Mouse (Mus musculus) forebrain, embryonic 16.5 days (tissue): ENCODE data around the gene Slc4a1. TPM values are rescaled to one million over a fixed set of nuclear protein-coding genes. Genes with fewer than 3 reads are reported as not detected.

Source experiments
- ATAC-seq: fragments of 200-750 bp; cut with Nextera tagmentation; 2 replicates; pipeline ENCODE4 v1.8.0; 2017; ENCODE audit warnings: mild to moderate bottlenecking, moderate library complexity
- H3K27ac ChIP-seq: fragments of 300-500 bp; sonication (generic); 2 replicates; pipeline ENCODE4 v1.5.1; 2014; ENCODE audit warnings: low read length, control low read depth
- H3K27me3 ChIP-seq: fragments of 300-500 bp; sonication (generic); replicated peaks from 2 replicates; pipeline ENCODE4 v1.6.1; 2014; ENCODE audit warnings: low read length; ENCODE audit not compliant: control insufficient read depth, insufficient read depth
- H3K36me3 ChIP-seq: fragments of 300-500 bp; sonication (generic); 2 replicates; pipeline ENCODE4 v1.6.1; 2014; ENCODE audit not compliant: control insufficient read depth, insufficient read depth
- H3K4me1 ChIP-seq: fragments of 300-500 bp; sonication (generic); replicated peaks from 2 replicates; pipeline ENCODE4 v1.6.1; 2014; ENCODE audit warnings: low read length; ENCODE audit not compliant: control insufficient read depth, insufficient read depth
- H3K4me2 ChIP-seq: fragments of 300-500 bp; sonication (generic); 2 replicates; pipeline ENCODE4 v1.6.1; 2014; ENCODE audit warnings: mild to moderate bottlenecking, low read length, control low read depth
- H3K4me3 ChIP-seq: fragments of 300-500 bp; sonication (generic); replicated peaks from 2 replicates; pipeline ENCODE4 v1.5.1; 2014; ENCODE audit warnings: mild to moderate bottlenecking, low read length, control low read depth
- H3K9ac ChIP-seq: fragments of 300-500 bp; sonication (generic); replicated peaks from 2 replicates; pipeline ENCODE4 v1.6.1; 2014; ENCODE audit warnings: low read depth, low read length, control low read depth
- H3K9me3 ChIP-seq: fragments of 300-500 bp; sonication (generic); 2 replicates; pipeline ENCODE4 v1.6.1; 2016; ENCODE audit warnings: low read length; ENCODE audit not compliant: control insufficient read depth
- WGBS: fragments of 180-500 bp; shearing (Covaris S2); extraction: QIAGEN DNeasy Blood & Tissue Kit; methylation state at CpG from one replicate; pipeline ENCODE4 v1.1.7; 2014; 5-methylcytosine and 5-hydroxymethylcytosine counted together
- polyA plus RNA-seq: library from polyadenylated mRNA; unstranded; fragments of >200 nt; fragmentation: Nextera tagmentation; extraction: Ambion mirVana; gene quantifications from 2 replicates; pipeline ENCODE4 v1.2.1, GENCODE M21; 2015

The Slc4a1 gene
- polyA plus RNA-seq, 1 experiment from 2014 or later, result 2.0 TPM

DNA sequence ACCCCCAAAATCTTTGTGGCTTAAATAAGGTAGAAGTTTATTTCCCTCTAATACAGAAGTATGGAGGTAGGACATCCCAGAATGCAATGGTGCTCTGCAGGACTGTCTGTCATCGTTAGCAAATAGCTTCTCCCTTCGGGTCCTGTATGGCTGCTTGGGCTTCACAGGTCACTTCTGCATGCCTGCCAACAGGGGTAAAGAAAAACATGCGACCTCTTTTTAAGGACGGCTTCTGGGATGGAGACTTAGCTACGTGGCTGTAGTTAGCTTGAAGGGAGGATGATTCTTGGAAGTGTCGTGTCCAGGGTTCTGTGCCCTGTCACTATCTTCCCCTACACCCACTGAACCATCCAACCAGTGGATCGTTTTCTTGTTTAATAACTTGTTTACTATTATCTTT is 4.3 kb upstream of the Slc4a1 start:
- no peak overlapping the region for H3K9ac ChIP-seq
- H3K27me3 ChIP-seq, result no peaks in the 10 kb centered on the region
- H3K27ac ChIP-seq, result no peak overlapping the region
- ATAC-seq, result no peak
- H3K4me1 ChIP-seq, result peaks cover 1% of the 10 kb centered on the region; the same call in 1 of the 2 replicates
- no peaks in the 10 kb centered on the region for H3K9me3 ChIP-seq
- H3K4me2 ChIP-seq, result no peak overlapping the region
- no peaks in the 10 kb centered on the region for H3K36me3 ChIP-seq
- WGBS, result 55% methylated on average over 7 of the region's 7 CpGs
- H3K4me3 ChIP-seq, result no peak overlapping the region

DNA sequence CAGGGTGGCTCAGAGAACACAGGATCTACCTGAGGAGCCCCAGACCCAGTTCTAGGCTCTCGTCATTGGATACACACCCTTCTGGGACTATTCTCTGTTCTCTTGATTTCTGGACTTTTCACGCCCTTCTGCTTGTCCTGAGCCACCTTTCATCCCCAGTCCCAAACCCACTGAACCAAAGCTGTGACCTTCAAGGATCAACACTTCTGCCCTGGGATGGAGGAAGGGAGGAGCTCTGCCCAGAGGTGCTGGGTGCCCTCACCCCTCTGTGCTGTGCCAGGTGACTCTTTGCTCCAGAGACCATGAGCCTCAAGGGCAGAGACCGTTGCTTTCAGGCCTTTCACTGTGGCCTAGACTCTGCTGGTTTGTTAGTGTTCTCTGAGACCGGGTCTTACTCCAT is 3.3 kb upstream of the Slc4a1 start:
- H3K4me2 ChIP-seq, result no peak overlapping the region
- ATAC-seq, result no peak
- no peaks in the 10 kb centered on the region for H3K4me1 ChIP-seq
- 85% methylated on average over 4 of the region's 4 CpGs for WGBS
- H3K4me3 ChIP-seq, result no peak overlapping the region
- H3K9me3 ChIP-seq, result no peaks in the 10 kb centered on the region
- H3K36me3 ChIP-seq, result no peaks in the 10 kb centered on the region
- H3K27ac ChIP-seq, result no peak overlapping the region
- no peaks in the 10 kb centered on the region for H3K27me3 ChIP-seq
- no peak overlapping the region for H3K9ac ChIP-seq

- WGBS, result 78% methylated on average over 5 of the region's 5 CpGs
These were observed 2.3 kb upstream of the Slc4a1 start for GRCm38 (mm10) chr11:102368347-102368746.

GRCm38 (mm10) chr11:102367504-102368280 is 1.7 kb upstream of the Slc4a1 start:
- Histone ChIP-seq H3K4me3 (no peak overlapping the region), H3K36me3 (no peaks in the 10 kb centered on the region), H3K27me3 (no peaks in the 10 kb centered on the region), H3K9ac (no peak overlapping the region), H3K4me1 (no peaks in the 10 kb centered on the region), H3K9me3 (no peaks in the 10 kb centered on the region), H3K27ac (no peak overlapping the region), H3K4me2 (no peak overlapping the region)
- WGBS, result 85% methylated on average over 9 of the region's 9 CpGs
- no peak for ATAC-seq

More at GRCm38 (mm10) chr11:102368347-102368746, 2.3 kb upstream of the Slc4a1 start:
- no peak overlapping the region for H3K9ac ChIP-seq
- H3K27me3 ChIP-seq, result no peaks in the 10 kb centered on the region
- no peaks in the 10 kb centered on the region for H3K4me1 ChIP-seq
- no peak for ATAC-seq
- H3K36me3 ChIP-seq, result no peaks in the 10 kb centered on the region
- no peak overlapping the region for H3K27ac ChIP-seq
- no peak overlapping the region for H3K4me3 ChIP-seq
- H3K4me2 ChIP-seq, result no peak overlapping the region
- H3K9me3 ChIP-seq, result no peaks in the 10 kb centered on the region

DNA sequence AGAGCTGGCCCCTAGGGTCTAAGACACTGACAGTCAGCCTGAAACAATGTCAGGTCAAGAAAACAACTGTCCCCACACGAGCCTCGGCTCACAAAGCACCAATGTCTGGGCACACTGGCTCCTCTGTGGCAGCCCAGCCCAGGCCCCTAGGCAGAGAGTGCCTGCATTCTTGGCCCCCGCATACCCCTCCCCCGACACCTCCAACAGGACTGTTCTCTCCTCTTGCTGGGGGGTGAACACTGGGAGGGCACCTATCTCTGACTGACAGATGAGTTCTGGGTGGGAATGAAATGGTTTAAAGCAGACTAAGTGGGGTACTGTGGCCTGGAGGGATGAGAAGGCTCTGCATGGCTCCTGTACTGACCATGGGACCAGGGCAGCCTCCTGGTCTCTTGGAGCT is 304 bp downstream of the Slc4a1 start:
- no peak overlapping the region for H3K4me3 ChIP-seq
- WGBS, result 55% methylated on average over 4 of the region's 4 CpGs

DNA sequence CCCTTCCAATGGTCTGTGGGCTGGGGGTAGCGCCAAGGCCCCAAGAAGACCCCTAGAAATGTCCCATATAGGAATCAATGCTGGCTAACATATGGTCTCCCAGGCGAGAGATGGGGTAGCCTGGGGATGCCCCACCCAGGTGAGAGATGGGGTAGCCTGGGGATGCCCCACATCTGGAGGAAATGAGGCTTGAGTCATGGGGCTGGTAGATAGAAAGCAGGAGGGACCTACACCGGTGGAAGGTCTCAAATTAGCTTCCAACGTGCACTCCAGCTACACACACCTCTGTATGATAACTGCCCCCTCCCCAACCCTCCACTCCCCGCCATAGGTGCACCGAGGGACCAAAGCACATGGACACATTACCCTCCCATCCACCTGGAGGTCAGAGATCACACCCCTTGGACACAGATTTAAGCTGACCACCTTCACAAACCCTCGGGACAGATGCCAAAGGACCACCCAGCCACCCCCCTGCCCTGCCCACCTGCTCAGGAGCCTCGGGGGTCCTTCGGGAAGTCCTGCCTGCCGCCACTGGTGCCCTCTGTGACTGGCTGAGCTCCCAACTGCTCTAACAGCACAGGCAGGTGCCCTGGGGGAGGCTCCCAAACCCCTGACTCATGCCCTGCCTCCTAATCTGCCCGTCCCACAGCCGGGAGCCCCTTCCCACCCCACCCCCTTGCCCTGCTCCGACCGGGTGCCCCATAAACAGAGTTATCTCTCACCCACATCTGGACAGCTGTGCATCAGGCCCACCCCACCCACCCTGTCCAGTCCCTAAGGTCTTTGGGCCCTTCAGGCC is 1.2 kb downstream of the Slc4a1 start:
- Histone ChIP-seq H3K27ac (no peak overlapping the region), H3K4me1 (no peaks in the 10 kb centered on the region), H3K4me3 (no peak overlapping the region), H3K9me3 (no peaks in the 10 kb centered on the region), H3K27me3 (no peaks in the 10 kb centered on the region), H3K9ac (no peak overlapping the region), H3K36me3 (no peaks in the 10 kb centered on the region), H3K4me2 (no peak overlapping the region)
- 76% methylated on average over 14 of the region's 14 CpGs for WGBS
- no peak for ATAC-seq

More for the DNA sequence above, 304 bp downstream of the Slc4a1 start:
- Histone ChIP-seq H3K4me2 (no peak overlapping the region), H3K36me3 (no peaks in the 10 kb centered on the region), H3K27ac (no peak overlapping the region), H3K27me3 (no peaks in the 10 kb centered on the region), H3K9me3 (no peaks in the 10 kb centered on the region), H3K9ac (no peak overlapping the region), H3K4me1 (no peaks in the 10 kb centered on the region)
- ATAC-seq, result no peak

GRCm38 (mm10) chr11:102363623-102364022 is 2.4 kb downstream of the Slc4a1 start:
- Histone ChIP-seq H3K4me3 (no peak overlapping the region), H3K9ac (no peak overlapping the region), H3K27ac (no peak overlapping the region), H3K4me2 (no peak overlapping the region), H3K36me3 (no peaks in the 10 kb centered on the region), H3K4me1 (no peaks in the 10 kb centered on the region), H3K9me3 (no peaks in the 10 kb centered on the region), H3K27me3 (no peaks in the 10 kb centered on the region)
- no peak for ATAC-seq
- 66% methylated on average over 2 of the region's 2 CpGs for WGBS

- no peak overlapping the region for H3K9ac ChIP-seq
- no peak for ATAC-seq
- H3K4me1 ChIP-seq, result no peaks in the 10 kb centered on the region
- H3K27me3 ChIP-seq, result no peaks in the 10 kb centered on the region
- no peak overlapping the region for H3K4me2 ChIP-seq
- 88% methylated on average over 8 of the region's 8 CpGs for WGBS
- no peaks in the 10 kb centered on the region for H3K9me3 ChIP-seq
- H3K36me3 ChIP-seq, result no peaks in the 10 kb centered on the region
- H3K27ac ChIP-seq, result no peak overlapping the region
- H3K4me3 ChIP-seq, result no peak overlapping the region
These were observed 4.1 kb downstream of the Slc4a1 start for GRCm38 (mm10) chr11:102361776-102362495.

GRCm38 (mm10) chr11:102358365-102358764 is 7.6 kb downstream of the Slc4a1 start:
- Histone ChIP-seq H3K4me3 (no peak overlapping the region), H3K4me2 (no peak overlapping the region), H3K9ac (no peak overlapping the region), H3K36me3 (no peaks in the 10 kb centered on the region), H3K4me1 (no peaks in the 10 kb centered on the region), H3K27me3 (no peaks in the 10 kb centered on the region), H3K27ac (no peak overlapping the region), H3K9me3 (no peaks in the 10 kb centered on the region)
- ATAC-seq, result no peak
- 72% methylated on average over 10 of the region's 10 CpGs for WGBS
